Mouse (Mus musculus) cortical plate, adult 2 months (tissue): Measurements from ENCODE around the gene Slc36a3.

Experiments used
- CTCF ChIP-seq: fragments of 200-500 bp; IDR thresholded peaks from 2 replicates; pipeline ENCODE4 v1.5.1; 2011; ENCODE audit warnings: mild to moderate bottlenecking, control low read depth, low read length; ENCODE audit not compliant: insufficient read depth; ENCODE audit errors: extremely low read depth
- POLR2A ChIP-seq: fragments of 200-500 bp; IDR thresholded peaks from 2 replicates; pipeline ENCODE4 v1.6.1; 2011; ENCODE audit warnings: mild to moderate bottlenecking, low read length, control low read depth; ENCODE audit not compliant: insufficient read depth; ENCODE audit errors: extremely low read depth

DNA sequence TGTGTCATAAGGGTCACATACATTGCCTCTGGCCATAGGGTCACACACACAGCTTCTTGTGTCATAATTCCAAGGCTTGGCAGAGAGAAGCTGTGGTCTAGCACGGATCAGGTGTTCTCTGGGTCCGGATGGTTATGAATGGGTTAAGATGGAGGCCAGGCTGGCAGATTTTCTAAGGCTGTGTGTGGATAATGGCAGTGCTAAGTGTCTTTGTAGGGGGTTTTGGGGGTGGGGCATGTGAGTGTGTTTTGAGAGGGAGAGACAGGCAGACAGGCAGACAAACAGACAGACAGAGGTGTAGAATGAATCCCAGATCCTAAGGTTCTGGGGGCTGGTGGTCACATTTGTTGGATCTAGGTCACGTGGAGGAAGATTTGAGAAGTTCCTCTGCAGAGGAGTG lies 49.5 kb downstream of the Slc36a3 start:
- TF ChIP-seq POLR2A (no peak), CTCF (no peak)
